In the genomic region with DNA sequence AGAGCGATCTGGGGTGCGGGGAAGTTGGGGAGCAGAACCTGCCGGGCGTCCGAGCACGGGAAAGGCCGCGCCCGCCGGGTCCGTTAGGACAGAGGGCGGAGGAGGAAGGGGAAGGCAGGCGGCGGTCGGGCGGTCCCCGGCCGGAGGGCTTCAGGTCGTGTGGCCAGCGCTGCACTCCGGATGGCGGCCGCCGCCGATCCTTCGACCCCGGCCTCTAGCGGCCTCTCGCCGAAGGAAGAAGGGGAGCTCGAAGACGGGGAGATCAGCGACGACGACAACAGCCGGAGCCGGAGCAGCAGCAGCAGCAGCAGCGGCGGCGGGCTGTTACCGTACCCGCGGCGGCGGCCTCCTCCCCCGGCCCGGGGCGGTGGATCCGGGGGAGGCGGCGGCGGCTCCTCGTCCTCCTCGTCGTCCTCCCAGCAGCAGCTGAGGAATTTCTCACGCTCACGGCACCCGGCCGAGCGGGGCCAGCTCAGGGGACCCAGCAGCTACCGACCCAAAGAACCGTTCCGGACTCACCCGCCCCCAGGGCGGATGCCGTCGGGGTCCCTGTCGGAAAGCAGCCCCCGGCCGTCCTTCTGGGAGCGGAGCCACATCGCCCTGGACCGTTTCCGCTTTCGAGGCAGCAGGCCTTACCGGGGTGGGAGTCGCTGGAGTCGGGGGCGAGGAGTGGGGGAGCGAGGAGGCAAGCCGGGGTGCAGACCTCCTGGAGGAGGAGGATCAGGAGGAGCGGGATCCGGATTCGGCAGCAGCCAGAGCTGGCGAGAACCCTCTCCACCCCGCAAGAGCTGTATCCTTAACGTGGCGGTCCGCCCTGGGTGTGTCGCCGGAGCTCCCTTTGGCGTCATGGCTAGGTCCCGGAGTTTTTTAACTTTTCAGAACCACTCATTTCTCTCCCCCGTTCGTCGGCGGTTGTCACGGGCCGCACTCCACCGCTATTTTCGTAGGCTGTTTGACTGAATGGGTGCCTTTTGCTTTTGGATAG, we compare ENCODE assay signal across 8 mouse cellular contexts. TPM values are rescaled to one million over a fixed set of nuclear protein-coding genes. Genes with fewer than 3 reads are reported as not detected.
DNase-seq lines count a peak whose midpoint lies in the region; ATAC-seq and TF ChIP-seq lines count a peak whose summit lies in the region.

No protein-coding gene starts in this region.

- TF ChIP-seq RAD21 in CH12.LX (IDR thresholded peaks at IDR 0.05; ENCODE audit: low read depth, low read length), result no peak

- under 1% methylated on average over 86 of the region's 101 CpGs for WGBS in forebrain, embryonic 12.5 days
- under 1% methylated on average over 97 of the region's 101 CpGs for WGBS in heart, postnatal 0 days
- 1% methylated on average over 72 of the region's 101 CpGs for WGBS in liver, postnatal 0 days (ENCODE audit: insufficient replicate concordance)
- WGBS in neural tube, embryonic 12.5 days, result under 1% methylated on average over 95 of the region's 101 CpGs

- peak; percentile 48 for DNase-seq in CH12.LX (ENCODE audit: extremely low read depth)
- DNase-seq in c-Kit-positive CD71-negative TER-119-negative erythroid progenitor cells, embryonic 14.5 days (ENCODE audit: low read depth), result peak; percentile 49
- peak; percentile 41 for DNase-seq in heart, postnatal 0 days (ENCODE audit: low spot score)
- DNase-seq in kidney, postnatal 36 days, result peak; percentile 37 to 66
- DNase-seq in liver, postnatal 0 days, result peak; percentile 77
- peak; percentile 76 for DNase-seq in testis, postnatal 10 days (ENCODE audit: low spot score)

- peak; percentile 21; the same call in 1 of the 2 replicates for TF ChIP-seq POLR2A in CH12.LX (IDR thresholded peaks at IDR 0.05; ENCODE audit: low read depth, low read length)

- TF ChIP-seq EP300 in CH12.LX (IDR thresholded peaks at IDR 0.05; ENCODE audit: low read length), result no peak
- TF ChIP-seq EP300 in heart, postnatal 0 days (IDR thresholded peaks at IDR 0.05; ENCODE audit: low read depth), result no peak
- TF ChIP-seq EP300 in liver, postnatal 0 days (IDR thresholded peaks at IDR 0.05; ENCODE audit: low read depth), result no peak

- no peak for TF ChIP-seq CTCF in CH12.LX (conservative IDR thresholded peaks at IDR 0.05 in 1 of 2, IDR thresholded peaks at IDR 0.05 in 1 of 2; ENCODE audit: low read depth in 2 of 2, low read length in 2 of 2)
- no peak for TF ChIP-seq CTCF in heart, postnatal 0 days (IDR thresholded peaks at IDR 0.05; ENCODE audit: low read depth)
- TF ChIP-seq CTCF in liver, postnatal 0 days (IDR thresholded peaks at IDR 0.05; ENCODE audit: low read depth), result no peak

- peaks cover 3 to 31% of the 10 kb centered on the region in 2 experiments for H3K4me1 ChIP-seq in CH12.LX (ENCODE audit: control insufficient read depth in 1 of 2, insufficient read depth in 2 of 2)
- H3K4me1 ChIP-seq in forebrain, embryonic 12.5 days, result peaks cover 41% of the 10 kb centered on the region
- peaks cover 40% of the 10 kb centered on the region for H3K4me1 ChIP-seq in heart, postnatal 0 days (ENCODE audit: control insufficient read depth, insufficient read depth)
- H3K4me1 ChIP-seq in liver, postnatal 0 days (ENCODE audit: insufficient read depth), result peaks cover 26% of the 10 kb centered on the region
- peaks cover 31% of the 10 kb centered on the region for H3K4me1 ChIP-seq in neural tube, embryonic 12.5 days

- H3K36me3 ChIP-seq in CH12.LX (replicated peaks in 1 of 2; ENCODE audit: control insufficient read depth in 1 of 2, insufficient read depth in 1 of 2, low read length in 1 of 2), result peaks cover 3 to 23% of the 10 kb centered on the region in 2 experiments
- H3K36me3 ChIP-seq in forebrain, embryonic 12.5 days (replicated peaks), result peaks cover 7% of the 10 kb centered on the region; the same call in 1 of the 2 replicates
- H3K36me3 ChIP-seq in heart, postnatal 0 days (replicated peaks; ENCODE audit: control insufficient read depth, insufficient read depth, low read length), result peaks cover 13% of the 10 kb centered on the region; the same call in 1 of the 2 replicates
- H3K36me3 ChIP-seq in liver, postnatal 0 days (replicated peaks; ENCODE audit: insufficient read depth, low read length), result peaks cover 6% of the 10 kb centered on the region
- H3K36me3 ChIP-seq in neural tube, embryonic 12.5 days, result no peaks in the 10 kb centered on the region; the same call in 1 of the 2 replicates

- H3K4me3 ChIP-seq in CH12.LX (replicated peaks in 1 of 3; ENCODE audit: low read depth in 2 of 3, low read length in 2 of 3, poor library complexity in 1 of 3), result peak overlapping the region; percentile 81 to 85 (median 84)
- peak overlapping the region; percentile 90 for H3K4me3 ChIP-seq in forebrain, embryonic 12.5 days (replicated peaks)
- peak overlapping the region; percentile 98 for H3K4me3 ChIP-seq in heart, postnatal 0 days (ENCODE audit: low read depth, low read length)
- peak overlapping the region; percentile 69 for H3K4me3 ChIP-seq in liver, postnatal 0 days (ENCODE audit: low read depth, low read length)
- H3K4me3 ChIP-seq in neural tube, embryonic 12.5 days, result peak overlapping the region; percentile 98

- no peaks in the 10 kb centered on the region for H3K9me3 ChIP-seq in CH12.LX (replicated peaks; ENCODE audit: low read length)
- no peaks in the 10 kb centered on the region for H3K9me3 ChIP-seq in forebrain, embryonic 12.5 days
- no peaks in the 10 kb centered on the region for H3K9me3 ChIP-seq in heart, postnatal 0 days (replicated peaks; ENCODE audit: control insufficient read depth, low read length)
- H3K9me3 ChIP-seq in liver, postnatal 0 days (ENCODE audit: low read length), result no peaks in the 10 kb centered on the region
- no peaks in the 10 kb centered on the region for H3K9me3 ChIP-seq in neural tube, embryonic 12.5 days

- H3K27ac ChIP-seq in CH12.LX (ENCODE audit: insufficient read depth, low read depth), result peak overlapping the region; percentile 88
- H3K27ac ChIP-seq in forebrain, embryonic 12.5 days, result peak overlapping the region; percentile 99
- H3K27ac ChIP-seq in heart, postnatal 0 days (ENCODE audit: low read depth), result peak overlapping the region; percentile 99
- H3K27ac ChIP-seq in liver, postnatal 0 days (ENCODE audit: low read depth), result peak overlapping the region; percentile 99
- H3K27ac ChIP-seq in neural tube, embryonic 12.5 days, result peak overlapping the region; percentile 92

- H3K4me2 ChIP-seq in CH12.LX (ENCODE audit: insufficient read depth, low read depth, poor library complexity, severe bottlenecking), result no peak overlapping the region; the same call in 1 of the 2 replicates
- H3K4me2 ChIP-seq in forebrain, embryonic 12.5 days, result peak overlapping the region; percentile 81
- H3K4me2 ChIP-seq in heart, postnatal 0 days (ENCODE audit: low read depth, low read length), result peak overlapping the region; percentile 82
- H3K4me2 ChIP-seq in liver, postnatal 0 days (ENCODE audit: low read depth, low read length), result peak overlapping the region; percentile 75
- peak overlapping the region; percentile 80 for H3K4me2 ChIP-seq in neural tube, embryonic 12.5 days (replicated peaks)

- peak; percentile 25; the same call in 1 of the 2 replicates for ATAC-seq in forebrain, embryonic 12.5 days (ENCODE audit: low FRiP score)
- ATAC-seq in heart, postnatal 0 days (ENCODE audit: insufficient read depth, low read depth), result peak; percentile 8
- peak; percentile 30 for ATAC-seq in liver, postnatal 0 days
- ATAC-seq in neural tube, embryonic 12.5 days (ENCODE audit: low FRiP score, low read depth), result peak; percentile 15

- no peaks in the 10 kb centered on the region for H3K27me3 ChIP-seq in CH12.LX (replicated peaks)
- no peaks in the 10 kb centered on the region for H3K27me3 ChIP-seq in forebrain, embryonic 12.5 days
- no peaks in the 10 kb centered on the region for H3K27me3 ChIP-seq in heart, postnatal 0 days (ENCODE audit: control insufficient read depth, insufficient read depth, low read length)
- H3K27me3 ChIP-seq in liver, postnatal 0 days (ENCODE audit: insufficient read depth, low read length), result no peaks in the 10 kb centered on the region
- H3K27me3 ChIP-seq in neural tube, embryonic 12.5 days (replicated peaks), result no peaks in the 10 kb centered on the region

- peak overlapping the region; percentile 93 for H3K9ac ChIP-seq in CH12.LX (ENCODE audit: insufficient read depth, low read depth)
- peak overlapping the region; percentile 94 for H3K9ac ChIP-seq in forebrain, embryonic 12.5 days
- peak overlapping the region; percentile 98 for H3K9ac ChIP-seq in heart, postnatal 0 days (replicated peaks; ENCODE audit: low read depth, low read length)
- peak overlapping the region; percentile 98 for H3K9ac ChIP-seq in liver, postnatal 0 days (replicated peaks)
- H3K9ac ChIP-seq in neural tube, embryonic 12.5 days, result peak overlapping the region; percentile 98

- in situ Hi-C loops in CH12.LX (cut with MboI; ENCODE audit: low pct_ligation_motif_present, low pct_unique_long_range_greater_than_20kb, low sequenced_read_pairs), result loop anchor here (5.0 kb wide), 1 partner anchor 53 kb away; no protein-coding TSS in a partner anchor

- peaks cover 81% of the 10 kb centered on the region for H3K79me2 ChIP-seq in CH12.LX (replicated peaks; ENCODE audit: control insufficient read depth, extremely low read depth, insufficient read depth, poor library complexity, severe bottlenecking)

- dilution Hi-C loops in CH12.LX (cut with MboI; ENCODE audit: extremely low pct_ligation_motif_present, extremely low pct_unique_long_range_greater_than_20kb, low sequenced_read_pairs), result no loop called here

RNA-seq across cellular contexts. Expression of a gene that starts 0.6 kb away (rescaled TPM):
- total RNA-seq in CH12.LX (2012; rRNA removed) (29.8 and 40.7 TPM in 2 replicates), CH12.LX (2014; rRNA removed) (51.7 and 58.3 TPM in 2 replicates)
- 39.2 and 48.7 TPM in 2 replicates for polyA plus RNA-seq in CH12.LX (2012; ENCODE audit: insufficient read length, low read depth)
- 26.1 and 26.7 TPM in 2 replicates for polyA plus RNA-seq in forebrain, embryonic 12.5 days (2016; fragmentation: Nextera tagmentation; extraction: Ambion mirVana)
- total RNA-seq in heart, postnatal 0 days (2014; rRNA removed; ENCODE audit: low replicate concordance), result 14.1 and 26.5 TPM in 2 replicates
- polyA plus RNA-seq in heart, postnatal 0 days (2015; fragmentation: Nextera tagmentation; extraction: Ambion mirVana), result 5.1 and 5.3 TPM in 2 replicates
- 4.9 and 5.0 TPM in 2 replicates for polyA plus RNA-seq in liver, postnatal 0 days (2015; fragmentation: Nextera tagmentation; extraction: Ambion mirVana)
- polyA plus RNA-seq in neural tube, embryonic 12.5 days (2016; fragmentation: Nextera tagmentation; extraction: Ambion mirVana), result 24.0 and 27.5 TPM in 2 replicates

RNA-seq across cellular contexts. Expression of a gene that starts 1.1 kb away (rescaled TPM):
- total RNA-seq in CH12.LX (2012; rRNA removed) (7.6 and 11.3 TPM in 2 replicates), CH12.LX (2014; rRNA removed) (6.9 and 7.9 TPM in 2 replicates)
- 4.3 and 4.8 TPM in 2 replicates for polyA plus RNA-seq in CH12.LX (2012; ENCODE audit: insufficient read length, low read depth)
- 32.3 and 36.9 TPM in 2 replicates for polyA plus RNA-seq in forebrain, embryonic 12.5 days (2016; fragmentation: Nextera tagmentation; extraction: Ambion mirVana)
- total RNA-seq in heart, postnatal 0 days (2014; rRNA removed; ENCODE audit: low replicate concordance), result 4.0 and 11.1 TPM in 2 replicates
- 8.9 and 12.1 TPM in 2 replicates for polyA plus RNA-seq in heart, postnatal 0 days (2015; fragmentation: Nextera tagmentation; extraction: Ambion mirVana)
- 5.0 and 5.5 TPM in 2 replicates for polyA plus RNA-seq in liver, postnatal 0 days (2015; fragmentation: Nextera tagmentation; extraction: Ambion mirVana)
- 34.0 and 35.3 TPM in 2 replicates for polyA plus RNA-seq in neural tube, embryonic 12.5 days (2016; fragmentation: Nextera tagmentation; extraction: Ambion mirVana)

RNA-seq across cellular contexts. Expression of a gene that starts 23.0 kb away (rescaled TPM):
- total RNA-seq in CH12.LX (2012; rRNA removed) (20.9 and 25.7 TPM in 2 replicates), CH12.LX (2014; rRNA removed) (26.0 and 34.3 TPM in 2 replicates)
- 22.9 and 29.3 TPM in 2 replicates for polyA plus RNA-seq in CH12.LX (2012; ENCODE audit: insufficient read length, low read depth)
- polyA plus RNA-seq in forebrain, embryonic 12.5 days (2016; fragmentation: Nextera tagmentation; extraction: Ambion mirVana), result 35.3 and 43.3 TPM in 2 replicates
- 6.0 and 17.2 TPM in 2 replicates for total RNA-seq in heart, postnatal 0 days (2014; rRNA removed; ENCODE audit: low replicate concordance)
- polyA plus RNA-seq in heart, postnatal 0 days (2015; fragmentation: Nextera tagmentation; extraction: Ambion mirVana), result 21.3 and 21.6 TPM in 2 replicates
- 16.3 and 19.3 TPM in 2 replicates for polyA plus RNA-seq in liver, postnatal 0 days (2015; fragmentation: Nextera tagmentation; extraction: Ambion mirVana)
- polyA plus RNA-seq in neural tube, embryonic 12.5 days (2016; fragmentation: Nextera tagmentation; extraction: Ambion mirVana), result 42.5 and 43.8 TPM in 2 replicates

Comparison
In these comparisons a context has a peak if more than half of its experiments do, and no peak if none do; other contexts are left out.
1. Peak in every context shown above with its lines: DNase-seq, ATAC-seq, H3K4me3 ChIP-seq and H3K27ac ChIP-seq.